8 mouse cellular contexts compared by ENCODE assay signal in the genomic region with DNA sequence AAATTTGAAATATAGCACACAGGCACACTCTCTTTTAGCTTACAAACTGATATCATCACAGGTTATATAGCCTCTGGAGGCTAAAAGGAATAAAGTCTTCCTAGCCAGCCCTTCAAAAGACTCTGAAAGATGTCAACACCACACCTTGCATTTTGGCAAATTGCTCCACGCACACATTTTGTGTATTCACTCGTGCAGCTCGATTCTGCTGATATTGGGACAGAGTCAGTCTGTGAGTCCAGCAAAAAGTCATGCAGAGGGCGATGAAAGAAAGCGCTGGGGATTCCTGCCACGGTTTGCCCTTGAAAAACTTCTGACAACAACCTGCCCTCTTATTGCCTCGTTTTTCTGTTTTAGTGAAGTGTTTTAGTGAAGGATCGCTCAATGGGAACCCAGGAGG. TPM values are rescaled to one million over a fixed set of nuclear protein-coding genes. Genes with fewer than 3 reads are reported as not detected.
DNase-seq lines count a peak whose midpoint lies in the region; ATAC-seq and TF ChIP-seq lines count a peak whose summit lies in the region.

No protein-coding gene starts in this region.

- peaks cover 22% of the 10 kb centered on the region for H3K4me1 ChIP-seq in lung, embryonic 15.5 days
- H3K4me1 ChIP-seq in limb, embryonic 11.5 days (ENCODE audit: control insufficient read depth, insufficient read depth, low read length): peaks cover 14% of the 10 kb centered on the region
- H3K4me1 ChIP-seq in olfactory bulb, adult 2 months (ENCODE audit: control insufficient read depth, insufficient read depth, low read length): peaks cover 10% of the 10 kb centered on the region

- H3K9me3 ChIP-seq in lung, embryonic 15.5 days: no peaks in the 10 kb centered on the region
- H3K9me3 ChIP-seq in limb, embryonic 11.5 days (ENCODE audit: control insufficient read depth, low read length): no peaks in the 10 kb centered on the region

- 41% methylated on average over 8 of the region's 8 CpGs for WGBS in lung, embryonic 15.5 days
- WGBS in limb, embryonic 11.5 days: 44% methylated on average over 8 of the region's 8 CpGs
- WGBS in olfactory bulb, adult 2 months: 51% methylated on average over 8 of the region's 8 CpGs

- no peak for TF ChIP-seq POLR2A in olfactory bulb, adult 2 months (IDR thresholded peaks at IDR 0.05; ENCODE audit: insufficient read depth, low read depth, low read length)

- TF ChIP-seq CTCF in olfactory bulb, adult 2 months (IDR thresholded peaks at IDR 0.05; ENCODE audit: insufficient read depth, low read depth, low read length): no peak

- no peak overlapping the region for H3K4me3 ChIP-seq in lung, embryonic 15.5 days
- H3K4me3 ChIP-seq in limb, embryonic 11.5 days (ENCODE audit: low read depth, low read length): peak overlapping the region; percentile 1; the same call in 1 of the 2 replicates
- H3K4me3 ChIP-seq in olfactory bulb, adult 2 months (ENCODE audit: insufficient read depth, low read depth, low read length): no peak overlapping the region

- peak overlapping the region; percentile 94; the same call in 1 of the 2 replicates for H3K27ac ChIP-seq in lung, embryonic 15.5 days
- no peak overlapping the region for H3K27ac ChIP-seq in limb, embryonic 11.5 days (replicated peaks; ENCODE audit: low read depth, low read length)
- H3K27ac ChIP-seq in olfactory bulb, adult 2 months (ENCODE audit: insufficient read depth, low read depth, low read length): peak overlapping the region; percentile 13; the same call in 1 of the 2 replicates

- no peak overlapping the region for H3K9ac ChIP-seq in lung, embryonic 15.5 days
- H3K9ac ChIP-seq in limb, embryonic 11.5 days (ENCODE audit: low read length): peak overlapping the region; percentile 49; the same call in 1 of the 2 replicates

- no peaks in the 10 kb centered on the region for H3K27me3 ChIP-seq in lung, embryonic 15.5 days
- no peaks in the 10 kb centered on the region for H3K27me3 ChIP-seq in limb, embryonic 11.5 days (ENCODE audit: control insufficient read depth, insufficient read depth, low read length)

- H3K4me2 ChIP-seq in lung, embryonic 15.5 days: peak overlapping the region; percentile 86
- peak overlapping the region; percentile 48; the same call in 1 of the 2 replicates for H3K4me2 ChIP-seq in limb, embryonic 11.5 days (ENCODE audit: low read depth, severe bottlenecking)

- no peaks in the 10 kb centered on the region for H3K36me3 ChIP-seq in lung, embryonic 15.5 days
- H3K36me3 ChIP-seq in limb, embryonic 11.5 days (ENCODE audit: control insufficient read depth, insufficient read depth, low read length): no peaks in the 10 kb centered on the region

- no peak for ATAC-seq in lung, embryonic 15.5 days (ENCODE audit: borderline replicate concordance, extremely low read depth, low FRiP score, low TSS enrichment)
- no peak for ATAC-seq in limb, embryonic 11.5 days (ENCODE audit: insufficient number of reproducible peaks, low FRiP score, low TSS enrichment, low read depth)

- peak; percentile 12 for DNase-seq in cerebellum, adult 11-12 months
- DNase-seq in cerebellum, adult 18-20 months: no peak
- no peak for DNase-seq in lung, postnatal 4 days
- no peak for DNase-seq in limb, embryonic 11.5 days (ENCODE audit: low spot score)
- DNase-seq in thymus, adult 18-20 months: no peak
- DNase-seq in c-Kit-positive CD71-positive TER-119-positive erythroid progenitor cells, embryonic 14.5 days (ENCODE audit: low spot score): no peak

RNA-seq across cellular contexts. Expression of a gene that starts 1.4 kb away (rescaled TPM):
- 7.5 and 8.0 TPM in 2 replicates for polyA plus RNA-seq in lung, embryonic 15.5 days (2015; fragmentation: Nextera tagmentation; extraction: Ambion mirVana)
- 8.5 and 10.2 TPM in 2 replicates for polyA plus RNA-seq in limb, embryonic 11.5 days (2014; fragmentation: Nextera tagmentation; extraction: Ambion mirVana)
- not detected in 2 replicates for polyA plus RNA-seq in olfactory bulb, adult 2 months (2012; ENCODE audit: insufficient read depth, insufficient read length, low replicate concordance, missing spikeins)

RNA-seq across cellular contexts. Expression of a gene that starts 27.9 kb away (rescaled TPM):
- polyA plus RNA-seq in lung, embryonic 15.5 days (2015; fragmentation: Nextera tagmentation; extraction: Ambion mirVana): 8.1 and 8.3 TPM in 2 replicates
- polyA plus RNA-seq in limb, embryonic 11.5 days (2014; fragmentation: Nextera tagmentation; extraction: Ambion mirVana): 8.7 and 10.2 TPM in 2 replicates
- not detected in 2 replicates for polyA plus RNA-seq in olfactory bulb, adult 2 months (2012; ENCODE audit: insufficient read depth, insufficient read length, low replicate concordance, missing spikeins)

RNA-seq across cellular contexts. Expression of a gene that starts 56.5 kb away (rescaled TPM):
- polyA plus RNA-seq in lung, embryonic 15.5 days (2015; fragmentation: Nextera tagmentation; extraction: Ambion mirVana): 43.4 and 44.1 TPM in 2 replicates
- 44.5 and 46.8 TPM in 2 replicates for polyA plus RNA-seq in limb, embryonic 11.5 days (2014; fragmentation: Nextera tagmentation; extraction: Ambion mirVana)
- polyA plus RNA-seq in olfactory bulb, adult 2 months (2012; ENCODE audit: insufficient read depth, insufficient read length, low replicate concordance, missing spikeins): not detected in 2 replicates

RNA-seq across cellular contexts. Expression of a gene that starts 59.8 kb away (rescaled TPM):
- 31.9 and 32.4 TPM in 2 replicates for polyA plus RNA-seq in lung, embryonic 15.5 days (2015; fragmentation: Nextera tagmentation; extraction: Ambion mirVana)
- polyA plus RNA-seq in limb, embryonic 11.5 days (2014; fragmentation: Nextera tagmentation; extraction: Ambion mirVana): 24.0 and 25.1 TPM in 2 replicates
- not detected in 2 replicates for polyA plus RNA-seq in olfactory bulb, adult 2 months (2012; ENCODE audit: insufficient read depth, insufficient read length, low replicate concordance, missing spikeins)

Comparison
In these comparisons a context has a peak if more than half of its experiments do, and no peak if none do; other contexts are left out.
1. RNA of a gene that starts 56.5 kb away (polyA plus RNA-seq): 44.5 to 46.8 TPM in limb, embryonic 11.5 days and 43.4 to 44.1 TPM in lung, embryonic 15.5 days; not detected in olfactory bulb, adult 2 months; every median in the first group is over 10 times any median in the second.